Mouse (Mus musculus) embryonic facial prominence, embryonic 15.5 days (tissue): ENCODE measurements around the gene Lbh. TPM values are rescaled to one million over a fixed set of nuclear protein-coding genes. Genes with fewer than 3 reads are reported as not detected.

Source experiments
- ATAC-seq: fragments of 200-750 bp; cut with Nextera tagmentation; 2 replicates; pipeline ENCODE4 v1.8.0; 2017; ENCODE audit warnings: low read depth, moderate TSS enrichment; ENCODE audit not compliant: insufficient number of reproducible peaks, low FRiP score, low TSS enrichment
- H3K27ac ChIP-seq: fragments of 300-500 bp; sonication (generic); replicated peaks from 2 replicates; pipeline ENCODE4 v1.5.1; 2015; ENCODE audit warnings: mild to moderate bottlenecking, inconsistent platforms
- H3K27me3 ChIP-seq: fragments of 300-500 bp; sonication (generic); 2 replicates; pipeline ENCODE4 v1.6.1; 2015; ENCODE audit warnings: inconsistent platforms
- H3K36me3 ChIP-seq: fragments of 300-500 bp; sonication (generic); 2 replicates; pipeline ENCODE4 v1.6.1; 2015; ENCODE audit warnings: mild to moderate bottlenecking, inconsistent platforms
- H3K4me1 ChIP-seq: fragments of 300-500 bp; sonication (generic); 2 replicates; pipeline ENCODE4 v1.6.1; 2015; ENCODE audit warnings: inconsistent platforms
- H3K4me2 ChIP-seq: fragments of 300-500 bp; sonication (generic); replicated peaks from 2 replicates; pipeline ENCODE4 v1.6.1; 2015; ENCODE audit warnings: mild to moderate bottlenecking, inconsistent platforms
- H3K4me3 ChIP-seq: fragments of 300-500 bp; sonication (generic); replicated peaks from 2 replicates; pipeline ENCODE4 v1.5.1; 2015; ENCODE audit warnings: mild to moderate bottlenecking, inconsistent platforms
- H3K9ac ChIP-seq: fragments of 300-500 bp; sonication (generic); 2 replicates; pipeline ENCODE4 v1.6.1; 2015; ENCODE audit warnings: inconsistent platforms
- H3K9me3 ChIP-seq: fragments of 300-500 bp; sonication (generic); replicated peaks from 2 replicates; pipeline ENCODE4 v1.6.1; 2016; ENCODE audit warnings: inconsistent platforms
- WGBS: fragments of 180-500 bp; shearing (Covaris S2); methylation state at CpG from one replicate; pipeline ENCODE4 v1.1.7; 2015; 5-methylcytosine and 5-hydroxymethylcytosine counted together
- polyA plus RNA-seq: library from polyadenylated mRNA; unstranded; fragments of >200 nt; fragmentation: Nextera tagmentation; extraction: Ambion mirVana; gene quantifications from 2 replicates; pipeline ENCODE4 v1.2.1, GENCODE M21; 2015

The Lbh gene
- polyA plus RNA-seq, 1 experiment from 2014 or later: 3.3 TPM

DNA sequence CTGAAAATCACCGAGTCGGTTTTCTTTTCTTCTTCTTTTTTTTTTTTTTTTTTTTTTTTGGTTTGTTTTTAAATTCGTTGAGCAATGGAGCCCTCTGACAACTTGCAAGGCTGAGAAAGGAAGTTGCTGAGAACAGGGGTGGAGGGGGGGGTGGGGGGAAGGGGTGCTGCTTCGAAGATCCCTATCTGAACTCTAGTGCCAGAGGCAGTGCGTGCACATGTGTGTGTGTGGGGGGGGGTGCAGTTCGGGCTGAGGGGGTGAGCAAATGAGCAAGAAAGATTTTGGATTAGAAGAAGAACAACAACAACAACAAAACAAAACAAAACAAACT, 21.4 kb downstream of the Lbh start:
- H3K36me3 ChIP-seq: peaks cover 29% of the 10 kb centered on the region
- no peak overlapping the region for H3K27ac ChIP-seq
- peaks cover 14% of the 10 kb centered on the region for H3K4me1 ChIP-seq
- H3K9me3 ChIP-seq: no peaks in the 10 kb centered on the region
- H3K9ac ChIP-seq: no peak overlapping the region
- no peak overlapping the region for H3K4me2 ChIP-seq
- 80% methylated on average over 6 of the region's 6 CpGs for WGBS
- H3K4me3 ChIP-seq: no peak overlapping the region
- no peak for ATAC-seq
- H3K27me3 ChIP-seq: no peaks in the 10 kb centered on the region

DNA sequence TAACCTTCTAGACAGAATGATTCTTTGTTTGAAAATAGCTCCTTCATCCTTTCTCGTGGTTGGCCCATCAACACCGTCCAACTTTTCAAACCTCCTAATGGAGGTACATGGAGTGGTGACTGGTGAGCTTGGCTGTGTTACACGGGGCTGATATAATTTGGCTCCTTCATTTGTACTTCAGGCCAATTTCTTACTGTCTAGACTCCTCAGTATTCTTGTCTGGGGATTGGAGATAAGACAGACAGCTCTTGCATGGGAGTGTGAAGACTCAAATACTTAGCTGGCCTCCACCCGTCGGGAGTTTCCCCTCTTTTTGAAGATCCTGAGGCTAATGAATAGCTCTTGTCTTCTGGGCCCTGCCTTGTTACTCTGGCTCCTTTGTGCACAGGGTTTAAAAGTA, 26.3 kb downstream of the Lbh start:
- H3K36me3 ChIP-seq: peaks cover 27% of the 10 kb centered on the region
- WGBS: 84% methylated on average over 5 of the region's 5 CpGs
- no peaks in the 10 kb centered on the region for H3K9me3 ChIP-seq
- no peak overlapping the region for H3K4me2 ChIP-seq
- no peak for ATAC-seq
- H3K4me3 ChIP-seq: no peak overlapping the region
- H3K9ac ChIP-seq: no peak overlapping the region
- no peaks in the 10 kb centered on the region for H3K27me3 ChIP-seq
- H3K27ac ChIP-seq: no peak overlapping the region
- peaks cover 11% of the 10 kb centered on the region; the same call in 1 of the 2 replicates for H3K4me1 ChIP-seq

DNA sequence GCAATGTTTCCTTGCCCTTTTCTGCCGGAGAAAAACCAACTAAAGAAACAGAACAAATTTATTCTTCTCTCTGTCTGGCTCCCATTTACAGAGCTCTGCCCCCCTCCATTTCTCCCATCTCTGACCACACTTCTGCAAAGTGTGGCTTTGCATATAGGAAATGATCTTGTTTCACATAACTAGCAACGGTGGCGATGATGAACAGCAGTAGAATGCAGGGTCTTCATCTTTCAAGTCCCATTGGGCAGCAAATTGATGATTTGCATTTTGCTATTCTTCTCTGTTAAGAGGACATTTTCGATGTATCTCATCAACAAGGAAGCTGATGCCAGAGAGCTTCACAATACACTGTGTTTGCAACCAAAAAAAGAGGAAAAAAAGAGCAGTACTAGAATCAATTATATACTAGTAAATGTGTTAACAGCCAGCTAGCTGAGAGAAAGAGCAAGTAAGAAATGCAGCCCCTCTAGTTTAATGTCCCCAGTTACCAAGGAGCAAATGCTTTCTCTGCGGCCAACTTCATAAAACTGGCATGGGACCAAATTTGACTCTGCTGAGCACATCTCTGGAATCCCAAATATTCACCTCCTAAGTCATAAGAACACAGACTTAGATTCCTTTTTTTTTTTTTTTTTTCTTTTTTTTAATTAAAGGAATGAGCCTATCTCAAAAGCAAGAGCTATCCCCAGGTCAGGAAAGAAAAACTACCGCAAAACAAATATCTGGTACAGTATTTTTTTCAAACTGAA, 29.2 kb downstream of the Lbh start:
- Histone ChIP-seq H3K27me3 (no peaks in the 10 kb centered on the region), H3K4me3 (no peak overlapping the region), H3K36me3 (peaks cover 4% of the 10 kb centered on the region; the same call in 1 of the 2 replicates), H3K27ac (no peak overlapping the region), H3K4me1 (peaks cover 11% of the 10 kb centered on the region; the same call in 1 of the 2 replicates), H3K4me2 (no peak overlapping the region), H3K9ac (no peak overlapping the region), H3K9me3 (no peaks in the 10 kb centered on the region)
- no peak for ATAC-seq
- WGBS: 43% methylated on average over 6 of the region's 6 CpGs

DNA sequence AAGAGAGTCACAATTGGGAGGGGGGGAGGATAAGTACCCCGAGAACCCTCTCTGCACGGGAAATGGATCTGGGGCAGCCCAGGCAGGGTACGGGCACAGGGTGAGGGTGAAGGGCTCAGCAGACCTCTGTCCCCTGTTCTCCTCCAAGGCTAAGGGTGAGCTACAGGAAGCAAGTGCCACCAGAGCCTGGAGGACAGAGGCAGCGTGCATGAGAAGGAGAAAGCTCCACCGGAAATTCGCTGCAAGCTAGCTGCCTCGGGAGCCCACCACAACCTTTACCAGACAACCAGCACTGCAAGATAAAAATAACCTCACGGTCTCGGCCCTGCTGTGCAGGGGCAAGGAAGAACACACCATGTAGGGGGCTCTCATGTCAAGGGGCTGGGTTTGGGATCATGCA, 30.0 kb downstream of the Lbh start:
- H3K4me2 ChIP-seq: no peak overlapping the region
- no peaks in the 10 kb centered on the region for H3K36me3 ChIP-seq
- no peak overlapping the region for H3K9ac ChIP-seq
- no peak overlapping the region for H3K4me3 ChIP-seq
- peaks cover 14% of the 10 kb centered on the region for H3K4me1 ChIP-seq
- no peaks in the 10 kb centered on the region for H3K27me3 ChIP-seq
- H3K27ac ChIP-seq: no peak overlapping the region
- no peak for ATAC-seq
- H3K9me3 ChIP-seq: no peaks in the 10 kb centered on the region
- 65% methylated on average over 9 of the region's 9 CpGs for WGBS

DNA sequence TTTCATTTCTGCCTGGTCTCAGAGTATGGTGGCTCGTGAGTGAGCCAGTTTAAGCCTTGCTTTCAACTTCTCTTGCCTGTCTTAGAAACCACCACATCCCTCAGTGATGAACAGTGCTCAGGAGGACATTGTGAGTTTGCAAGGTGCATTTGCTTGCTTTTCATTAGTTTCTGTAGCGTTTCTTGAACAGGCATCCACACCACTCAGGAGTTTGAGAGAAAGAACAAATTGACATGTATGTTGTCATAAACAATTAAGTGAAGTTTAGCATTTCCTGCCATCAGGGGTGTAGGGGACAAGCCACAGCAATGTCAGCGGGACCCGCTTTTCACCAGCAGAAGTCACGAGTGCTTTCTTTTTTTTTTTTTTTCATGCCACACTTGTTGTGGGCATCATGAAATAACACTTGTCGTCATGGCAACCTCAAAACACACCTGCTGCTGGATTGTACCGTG, 31.2 kb downstream of the Lbh start:
- Histone ChIP-seq H3K4me1 (peaks cover 22% of the 10 kb centered on the region), H3K9me3 (no peaks in the 10 kb centered on the region), H3K27me3 (no peaks in the 10 kb centered on the region), H3K9ac (no peak overlapping the region), H3K36me3 (no peaks in the 10 kb centered on the region), H3K4me3 (no peak overlapping the region), H3K4me2 (no peak overlapping the region), H3K27ac (no peak overlapping the region)
- WGBS: 81% methylated on average over 7 of the region's 7 CpGs
- ATAC-seq: no peak

- Histone ChIP-seq H3K4me1 (peaks cover 24% of the 10 kb centered on the region), H3K4me3 (no peak overlapping the region), H3K27me3 (no peaks in the 10 kb centered on the region), H3K9ac (no peak overlapping the region), H3K36me3 (no peaks in the 10 kb centered on the region), H3K4me2 (no peak overlapping the region), H3K27ac (no peak overlapping the region), H3K9me3 (no peaks in the 10 kb centered on the region)
- WGBS: 70% methylated on average over 6 of the region's 6 CpGs
- no peak for ATAC-seq
Measured at GRCm38 (mm10) chr17:72951331-72951730, 33.2 kb downstream of the Lbh start.

- H3K4me3 ChIP-seq: no peak overlapping the region
- H3K27me3 ChIP-seq: no peaks in the 10 kb centered on the region
- H3K36me3 ChIP-seq: no peaks in the 10 kb centered on the region
- ATAC-seq: no peak
- H3K9ac ChIP-seq: no peak overlapping the region
- H3K4me2 ChIP-seq: no peak overlapping the region
- H3K9me3 ChIP-seq: no peaks in the 10 kb centered on the region
- peaks cover 14% of the 10 kb centered on the region for H3K4me1 ChIP-seq
- WGBS: 50% methylated on average over 6 of the region's 6 CpGs
- H3K27ac ChIP-seq: no peak overlapping the region
Measured at GRCm38 (mm10) chr17:72953811-72954685, 35.9 kb downstream of the Lbh start.

DNA sequence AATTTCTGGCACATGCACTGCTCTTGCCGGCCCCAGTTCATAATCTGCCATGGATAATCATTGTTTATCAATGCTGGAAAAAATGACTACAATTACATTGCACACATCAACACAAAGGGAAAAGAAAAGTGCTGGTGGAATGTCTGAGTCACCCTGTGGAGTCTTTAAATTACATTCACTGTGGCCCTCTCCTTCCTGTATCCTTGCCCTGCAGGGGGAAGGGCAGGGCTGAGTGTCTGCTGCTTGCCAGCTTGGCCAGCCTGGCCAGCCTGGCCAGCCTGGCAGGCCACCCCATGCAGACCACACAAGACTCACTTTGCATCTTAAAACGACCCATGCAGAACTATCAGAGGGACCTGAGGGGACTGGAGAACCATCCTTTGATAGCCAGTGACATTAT, 37.4 kb downstream of the Lbh start:
- Histone ChIP-seq H3K27ac (no peak overlapping the region), H3K9ac (no peak overlapping the region), H3K4me3 (no peak overlapping the region), H3K4me1 (peaks cover 14% of the 10 kb centered on the region), H3K27me3 (no peaks in the 10 kb centered on the region), H3K4me2 (no peak overlapping the region), H3K36me3 (no peaks in the 10 kb centered on the region), H3K9me3 (no peaks in the 10 kb centered on the region)
- WGBS: 33% methylated on average over 2 of the region's 2 CpGs
- ATAC-seq: peak; percentile 61; the same call in 1 of the 2 replicates

DNA sequence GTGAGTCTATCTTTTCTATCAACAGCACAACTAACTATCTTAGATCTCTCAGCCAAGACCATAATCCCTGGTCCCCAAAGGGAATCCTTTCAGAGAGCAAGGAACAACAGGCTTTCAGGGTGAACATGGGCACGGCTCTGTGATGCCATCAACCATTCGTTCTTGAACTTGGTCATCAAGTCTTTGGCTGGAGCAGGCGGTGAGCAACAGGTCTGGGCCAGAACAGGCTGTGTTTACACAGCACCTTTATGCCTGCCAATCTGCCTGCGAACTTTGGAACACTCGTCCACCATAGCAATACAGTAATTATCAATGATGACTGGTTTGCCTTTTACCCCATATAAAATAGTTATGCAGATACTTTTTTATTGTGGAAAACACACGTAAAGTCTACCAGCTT, 38.9 kb downstream of the Lbh start:
- H3K4me1 ChIP-seq: peaks cover 14% of the 10 kb centered on the region
- no peak overlapping the region for H3K9ac ChIP-seq
- H3K4me2 ChIP-seq: no peak overlapping the region
- no peaks in the 10 kb centered on the region for H3K36me3 ChIP-seq
- no peak for ATAC-seq
- WGBS: 76% methylated on average over 6 of the region's 6 CpGs
- no peaks in the 10 kb centered on the region for H3K9me3 ChIP-seq
- no peak overlapping the region for H3K4me3 ChIP-seq
- H3K27ac ChIP-seq: no peak overlapping the region
- no peaks in the 10 kb centered on the region for H3K27me3 ChIP-seq

- Histone ChIP-seq H3K27me3 (no peaks in the 10 kb centered on the region), H3K9ac (no peak overlapping the region), H3K36me3 (no peaks in the 10 kb centered on the region), H3K27ac (no peak overlapping the region), H3K4me3 (no peak overlapping the region), H3K9me3 (no peaks in the 10 kb centered on the region), H3K4me2 (no peak overlapping the region), H3K4me1 (peaks cover 5% of the 10 kb centered on the region; the same call in 1 of the 2 replicates)
- WGBS: 72% methylated on average over 5 of the region's 5 CpGs
- ATAC-seq: no peak
Measured at GRCm38 (mm10) chr17:72958886-72959285, 40.8 kb downstream of the Lbh start.

GRCm38 (mm10) chr17:72959497-72960039, 41.5 kb downstream of the Lbh start:
- H3K4me1 ChIP-seq: 0 out of 2 replicates have a peak, but pooled peaks cover under 1% of the 10 kb centered on the region
- ATAC-seq: no peak
- no peaks in the 10 kb centered on the region for H3K27me3 ChIP-seq
- H3K4me2 ChIP-seq: no peak overlapping the region
- no peak overlapping the region for H3K27ac ChIP-seq
- H3K36me3 ChIP-seq: no peaks in the 10 kb centered on the region
- no peak overlapping the region for H3K9ac ChIP-seq
- WGBS: 36% methylated on average over 5 of the region's 5 CpGs
- H3K9me3 ChIP-seq: no peaks in the 10 kb centered on the region
- no peak overlapping the region for H3K4me3 ChIP-seq
